Mouse (Mus musculus): ENCODE results near the gene Paqr8.
A peak's percentile ranks its signal among the peaks of the same experiment; 100 is the strongest.

The Paqr8 gene

DNA sequence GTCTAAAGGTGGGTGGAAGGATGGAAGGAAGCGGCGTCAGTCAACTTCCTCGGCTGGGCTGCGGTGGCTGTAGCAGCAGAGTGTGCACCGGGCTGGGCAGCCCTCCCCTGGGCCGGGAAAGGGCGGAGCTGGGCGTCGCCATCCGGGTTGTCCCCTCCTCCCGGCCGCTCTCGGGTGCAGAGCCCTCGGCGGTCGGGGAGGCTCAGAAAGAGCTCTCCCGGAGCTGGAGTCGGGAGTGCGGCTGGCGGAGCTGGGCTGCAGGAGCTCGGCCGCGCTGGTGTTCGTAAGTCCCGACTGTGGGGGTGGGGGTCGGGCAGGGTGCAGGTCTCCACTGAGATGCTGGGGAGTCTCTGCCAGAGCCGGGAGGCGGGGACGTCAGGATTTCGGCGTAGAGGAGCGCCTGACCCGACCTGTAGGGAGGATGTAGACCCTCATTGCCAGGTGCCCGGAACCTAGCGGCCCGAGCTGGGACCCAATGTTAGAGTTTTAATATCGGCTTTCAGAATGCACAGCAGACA lies at the start of gene Paqr8:
Gene Paqr8 (plus strand): TSS at position 203 of the 518 bp plus-strand sequence.
- peak; percentile 79 for DNase-seq

DNA sequence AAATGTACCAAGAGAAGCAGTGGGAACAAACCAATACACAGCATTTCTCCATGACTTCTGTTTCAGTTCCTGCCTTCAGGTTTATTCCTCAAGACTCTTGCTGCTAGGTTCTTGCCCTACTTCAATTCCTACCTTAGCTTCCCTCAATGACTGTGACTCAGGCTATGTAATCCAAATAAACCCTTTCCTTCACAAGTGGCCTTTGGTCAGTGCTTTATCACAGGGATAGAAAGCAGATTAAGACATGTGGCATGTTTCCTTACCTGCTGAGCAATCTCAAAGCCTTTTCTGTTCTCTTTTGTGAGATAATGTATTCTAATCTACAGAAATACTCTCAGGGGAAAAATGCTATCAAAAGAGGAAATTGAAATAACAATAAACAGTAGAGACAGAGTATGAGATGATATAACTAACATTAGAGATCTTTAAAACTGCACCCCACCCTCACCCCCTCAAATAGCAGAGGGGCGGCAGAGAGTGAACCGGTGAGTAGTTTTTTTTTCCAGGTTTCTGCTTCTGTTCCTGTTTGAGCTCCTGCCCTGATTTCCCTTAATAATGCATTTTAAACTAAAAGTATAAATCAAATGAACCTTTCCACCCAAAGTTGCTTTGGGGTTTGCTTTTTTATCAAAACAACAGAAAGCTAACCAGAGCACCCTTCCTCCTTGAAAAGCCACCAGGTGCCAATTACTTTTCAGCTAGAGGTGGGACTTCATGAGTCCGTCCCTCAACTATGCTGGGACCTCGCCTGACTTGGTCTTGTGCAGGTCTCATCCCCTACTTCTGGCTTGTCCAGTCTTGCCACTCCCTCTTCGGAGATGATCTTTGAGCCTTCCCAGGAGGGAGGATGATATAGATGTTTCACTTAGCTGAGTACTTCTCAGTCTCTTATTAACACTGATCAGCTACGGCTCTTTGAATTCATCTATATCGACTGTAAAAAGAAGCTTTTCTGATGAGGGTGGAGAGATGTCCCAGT lies 33.2 kb upstream of the Paqr8 start:
- DNase-seq, result no peak

DNA sequence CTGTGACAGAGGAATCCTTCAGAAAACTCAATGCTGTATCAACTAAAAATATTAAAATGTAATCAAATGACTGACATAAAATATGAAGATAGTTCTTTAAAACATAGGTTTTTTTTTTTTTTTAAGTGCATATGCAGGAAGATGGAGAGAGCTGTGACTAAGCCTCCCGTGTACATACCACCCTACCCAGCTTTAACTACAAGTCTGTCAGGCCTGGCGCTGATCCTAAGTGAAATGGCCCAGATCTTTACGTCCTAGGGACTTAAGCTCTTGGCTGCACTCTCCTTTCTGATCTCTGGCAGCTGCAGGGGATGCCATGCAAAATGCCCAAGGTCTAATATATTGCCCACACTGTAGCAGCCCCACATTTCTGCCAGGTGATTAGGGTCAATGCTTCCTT lies 29.6 kb upstream of the Paqr8 start:
- no peak for DNase-seq

DNA sequence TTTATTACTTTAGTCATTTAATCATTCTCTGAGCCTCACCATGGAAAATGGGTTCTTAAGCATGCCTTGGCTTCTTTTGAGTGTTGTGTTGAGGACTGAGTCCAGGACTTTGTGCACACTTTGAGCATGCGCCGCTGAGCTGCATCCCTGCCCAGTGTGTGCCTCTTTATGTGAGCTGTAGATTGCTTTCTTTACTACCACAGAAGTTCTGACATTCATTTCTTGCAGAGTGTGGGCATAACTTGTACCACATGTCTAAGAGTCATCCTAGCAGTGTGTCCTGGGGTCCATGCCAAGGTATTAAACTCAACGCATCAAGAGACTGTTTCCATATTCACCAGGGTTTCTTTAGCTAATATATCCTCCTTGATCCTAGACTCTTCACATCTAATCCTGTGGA lies 28.5 kb upstream of the Paqr8 start:
- no peak for DNase-seq

DNA sequence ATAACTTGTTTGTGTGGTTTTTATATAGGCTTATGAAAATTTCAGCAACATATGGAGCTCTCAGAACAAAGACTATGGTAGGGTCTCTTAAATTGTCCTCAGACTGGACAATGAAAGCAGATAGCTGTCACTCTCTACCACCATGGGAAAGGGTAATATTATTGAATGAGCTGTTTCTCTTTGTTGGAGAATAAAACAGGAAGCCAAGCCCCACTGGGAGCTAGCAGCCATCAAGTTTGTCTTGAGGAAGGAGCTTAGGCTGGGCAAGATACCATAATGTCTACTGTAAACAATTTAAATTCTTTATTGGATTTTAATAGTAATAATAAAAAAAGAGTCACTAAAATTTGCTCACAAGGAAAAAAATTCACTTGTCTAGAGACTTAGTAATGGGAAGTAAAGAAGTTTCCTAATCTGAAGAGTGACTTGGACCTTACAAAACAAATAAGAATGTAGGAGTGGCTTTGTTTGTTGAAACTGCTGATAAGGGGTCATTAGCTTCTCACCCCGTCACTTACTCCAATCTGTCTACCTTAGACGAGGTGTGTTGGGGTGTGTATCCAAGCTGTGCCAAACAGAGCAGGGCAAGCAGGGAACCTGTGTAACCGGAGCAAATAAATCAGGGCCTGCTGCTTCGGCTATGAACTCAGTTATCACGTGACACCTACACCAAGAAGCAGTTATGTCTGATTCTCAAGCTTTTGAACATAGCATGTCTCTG lies 26.8 kb upstream of the Paqr8 start:
- DNase-seq, result no peak

DNA sequence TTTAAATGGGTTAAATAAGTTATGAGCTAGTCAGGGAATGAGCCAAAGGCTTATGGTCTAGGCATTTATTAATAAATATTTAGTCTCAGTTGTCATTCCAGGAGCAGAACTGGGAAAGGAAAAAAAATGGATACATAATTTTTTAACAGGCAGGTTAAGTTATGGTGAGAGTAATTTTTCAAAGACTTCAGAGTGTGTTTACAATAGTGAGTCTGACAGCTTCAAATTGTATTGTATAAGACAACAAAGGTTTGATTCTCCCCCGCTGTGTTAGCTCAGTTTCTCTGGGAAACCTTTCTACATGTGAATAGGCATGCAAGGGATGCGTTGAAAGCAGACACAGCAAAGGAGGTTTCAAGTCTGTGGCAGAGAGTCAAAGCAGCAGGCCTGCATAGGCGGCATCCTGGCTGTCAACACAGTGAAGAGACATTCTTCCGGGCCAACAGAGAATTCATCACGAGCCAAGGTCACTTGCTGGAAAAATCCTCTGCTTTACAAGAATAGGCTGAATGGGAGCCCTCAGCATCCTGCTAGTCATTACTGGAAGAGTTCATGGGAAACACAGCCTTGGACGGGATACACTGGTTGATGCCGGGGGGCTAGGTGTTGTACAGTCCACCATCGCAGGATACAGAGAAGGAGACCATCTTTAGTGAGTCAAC lies 23.0 kb upstream of the Paqr8 start:
- DNase-seq, result no peak

DNA sequence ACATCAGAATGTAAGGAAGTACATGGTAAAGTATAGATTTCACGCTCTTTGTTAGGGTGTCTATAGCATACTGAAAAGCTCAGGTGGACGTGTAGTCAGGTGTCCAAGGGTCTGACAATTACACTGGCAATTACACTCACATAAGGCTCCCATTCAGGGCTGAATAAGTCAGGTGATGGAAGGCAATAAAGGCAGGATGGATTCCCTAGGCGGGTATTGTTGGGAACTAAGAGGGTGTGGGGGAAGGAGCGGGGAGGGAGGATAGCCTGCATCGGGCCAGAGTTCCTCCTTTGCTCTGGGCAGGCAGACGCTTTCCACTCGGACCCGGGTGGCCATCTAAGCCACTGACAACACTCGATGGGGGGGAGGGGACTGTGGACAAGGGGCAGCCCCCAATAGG lies 22.4 kb upstream of the Paqr8 start:
- DNase-seq, result no peak

DNA sequence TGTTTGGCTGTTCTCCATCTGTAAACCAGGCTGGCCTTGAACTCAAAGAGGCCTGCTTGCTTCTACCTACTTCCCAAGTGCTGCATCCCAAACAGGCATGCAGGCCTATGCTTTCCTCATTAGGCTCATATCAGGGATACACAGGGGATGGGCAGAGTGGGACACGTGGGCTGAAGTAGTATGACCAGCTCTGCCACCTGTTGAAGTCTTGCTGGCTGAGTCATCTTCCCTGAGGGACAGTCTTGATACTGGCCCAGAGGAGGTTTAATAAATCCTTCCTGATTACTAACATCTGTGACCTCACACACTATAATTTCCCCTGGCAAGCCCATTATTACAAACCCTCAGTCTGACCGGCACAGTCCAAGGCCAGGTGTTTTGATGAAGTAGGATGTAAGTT lies 19.5 kb upstream of the Paqr8 start:
- no peak for DNase-seq

DNA sequence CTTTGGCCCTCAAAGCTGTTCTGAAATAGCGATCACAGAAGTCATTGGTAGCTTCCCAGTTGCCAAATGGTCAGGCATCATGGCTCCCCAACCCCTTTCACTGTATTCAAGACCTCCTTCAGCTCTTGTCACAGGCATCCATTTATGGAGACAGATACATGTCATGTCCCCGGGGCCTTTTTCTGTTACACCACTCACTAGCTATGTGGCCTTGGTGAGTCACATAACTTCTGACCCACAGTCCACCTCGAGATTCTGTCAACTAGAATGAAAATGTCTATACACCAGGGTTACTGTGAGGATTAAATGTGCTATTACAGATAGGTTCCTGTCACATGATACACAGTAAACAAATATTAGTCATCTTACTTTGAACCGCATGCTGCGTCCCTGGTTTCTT lies 17.9 kb upstream of the Paqr8 start:
- DNase-seq, result no peak

DNA sequence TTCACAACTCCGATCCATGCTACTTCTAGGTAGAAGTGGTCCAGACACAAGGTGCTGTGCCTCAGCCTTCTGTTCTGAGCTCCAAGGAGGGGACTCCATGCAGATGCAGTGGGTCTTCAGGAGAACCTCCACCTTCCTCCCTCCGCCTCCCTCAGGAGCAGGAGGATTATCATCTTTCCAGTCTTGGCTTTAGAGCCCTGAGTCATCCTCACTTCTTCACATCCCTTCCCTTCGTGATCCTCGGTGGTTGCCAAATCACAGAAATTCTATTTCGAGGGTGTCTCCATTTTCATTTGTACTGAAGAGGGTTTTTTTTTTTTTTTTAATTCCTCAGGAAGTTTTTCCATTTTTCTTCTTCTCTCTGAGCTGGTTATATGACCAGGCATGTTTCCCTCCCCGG lies 16.3 kb upstream of the Paqr8 start:
- no peak for DNase-seq

DNA sequence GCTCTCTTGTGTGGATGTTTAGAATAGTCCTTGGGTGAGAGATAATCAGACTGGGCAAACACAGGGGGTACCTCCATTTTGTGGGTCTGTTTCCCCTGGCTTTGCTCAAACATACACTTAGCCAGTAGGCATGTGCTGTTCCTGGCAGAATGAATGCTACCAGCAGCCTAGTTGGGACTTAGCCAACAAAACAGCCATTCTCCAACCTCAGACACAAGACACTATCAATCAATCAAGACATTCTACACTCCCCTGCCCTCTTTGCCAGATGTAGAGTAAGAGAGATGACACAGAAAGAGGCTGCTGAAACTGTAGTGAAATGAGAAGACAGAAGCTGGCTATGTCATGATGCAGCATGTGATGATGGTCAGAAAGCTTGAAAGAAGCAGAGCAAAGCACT lies 13.1 kb upstream of the Paqr8 start:
- no peak for DNase-seq

DNA sequence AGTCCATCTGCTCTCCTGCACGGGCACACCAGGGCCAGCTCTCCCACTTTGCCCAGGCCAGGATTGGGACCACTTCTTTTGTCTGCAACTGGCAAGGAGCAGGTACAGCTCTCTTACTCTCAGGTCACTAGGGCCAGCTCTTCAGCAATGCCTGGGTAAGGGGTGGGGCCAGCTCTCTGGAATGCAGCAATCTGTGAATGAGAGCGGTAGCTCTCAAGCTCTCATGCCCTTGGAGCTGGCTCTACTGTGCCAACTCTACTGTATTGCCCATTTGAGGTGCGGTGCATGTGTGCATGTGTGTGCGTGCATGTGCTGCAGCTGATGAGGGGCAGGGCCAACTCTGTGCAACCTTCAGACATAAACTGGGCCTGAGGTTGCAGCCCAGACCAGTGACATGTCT lies 11.0 kb upstream of the Paqr8 start:
- no peak for DNase-seq

DNA sequence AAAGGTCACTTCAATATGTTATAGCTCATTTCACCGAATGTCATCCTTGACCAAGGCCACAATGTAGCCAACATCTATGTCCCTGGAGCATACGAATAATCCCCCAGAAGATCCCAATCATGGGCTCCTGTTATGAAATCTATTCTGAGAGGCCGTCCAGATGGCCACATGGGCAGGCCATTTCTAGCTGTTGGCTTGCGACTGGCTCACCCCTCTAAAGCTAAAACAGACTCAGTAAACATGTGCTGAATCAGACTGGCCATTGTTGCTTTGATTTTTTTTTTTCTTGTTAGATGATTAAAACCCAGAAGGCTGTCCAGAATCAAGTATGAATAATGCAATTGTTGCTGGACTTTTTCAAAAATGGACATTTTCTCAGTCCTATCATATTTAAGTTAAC lies 7.3 kb upstream of the Paqr8 start:
- DNase-seq, result no peak

DNA sequence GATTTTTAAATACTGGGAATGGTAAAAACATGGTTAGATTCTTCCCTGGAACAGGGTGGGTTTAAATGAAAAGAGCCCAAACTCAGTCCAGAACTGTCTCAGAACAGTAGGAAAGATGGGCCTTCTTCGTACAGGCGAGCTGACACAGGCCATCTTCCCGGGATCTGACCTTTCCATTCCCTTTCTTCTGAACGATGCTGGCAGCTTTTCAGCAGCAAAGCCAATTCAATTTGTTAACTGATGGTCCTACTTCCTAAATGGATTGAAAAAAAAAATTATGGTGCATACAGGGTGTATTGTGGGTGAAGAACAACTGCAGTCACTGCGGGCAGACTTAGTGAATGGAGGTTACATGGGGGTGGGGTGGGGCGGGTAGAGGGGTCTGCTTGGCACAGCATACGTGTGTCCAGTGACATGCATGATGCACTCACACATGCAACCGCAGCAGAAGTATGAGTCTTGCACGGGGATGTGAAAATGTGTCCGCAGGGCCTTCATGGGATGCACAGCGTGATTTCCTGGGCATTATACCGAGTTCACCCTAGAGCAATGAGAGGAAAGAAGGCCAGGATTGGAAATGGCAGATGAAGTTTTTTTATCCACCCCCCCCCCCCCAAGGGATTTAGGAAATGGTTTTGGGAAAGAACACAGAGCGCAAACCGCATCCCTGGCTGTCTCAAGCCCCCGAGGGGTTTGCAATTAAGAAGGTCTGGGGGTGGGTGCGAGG lies 566 bp upstream of the Paqr8 start:
- DNase-seq, result peak; percentile 3

DNA sequence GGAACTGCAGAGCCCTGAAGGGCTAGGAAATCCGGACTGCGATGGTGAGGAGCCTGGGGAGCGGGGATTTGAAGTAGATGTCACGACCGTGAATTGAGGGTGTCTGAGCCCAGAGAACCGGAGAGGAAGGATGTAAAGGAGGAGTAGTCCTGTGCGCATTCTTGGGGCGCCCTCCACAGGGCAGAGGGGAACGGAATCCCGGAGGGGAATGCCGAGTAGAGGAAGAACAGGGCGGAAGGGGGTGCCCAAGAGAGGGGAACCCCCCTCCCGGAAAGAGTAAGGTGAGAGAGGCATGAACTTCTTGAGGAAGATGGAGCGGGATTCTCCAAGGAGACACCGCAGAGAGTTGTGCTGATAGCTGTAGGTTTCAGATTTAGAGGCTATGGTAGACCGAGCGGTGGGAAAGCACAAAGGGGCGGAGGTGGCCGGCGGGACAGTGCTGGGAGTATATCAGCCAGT lies 564 bp downstream of the Paqr8 start:
- DNase-seq, result peak; percentile 38

DNA sequence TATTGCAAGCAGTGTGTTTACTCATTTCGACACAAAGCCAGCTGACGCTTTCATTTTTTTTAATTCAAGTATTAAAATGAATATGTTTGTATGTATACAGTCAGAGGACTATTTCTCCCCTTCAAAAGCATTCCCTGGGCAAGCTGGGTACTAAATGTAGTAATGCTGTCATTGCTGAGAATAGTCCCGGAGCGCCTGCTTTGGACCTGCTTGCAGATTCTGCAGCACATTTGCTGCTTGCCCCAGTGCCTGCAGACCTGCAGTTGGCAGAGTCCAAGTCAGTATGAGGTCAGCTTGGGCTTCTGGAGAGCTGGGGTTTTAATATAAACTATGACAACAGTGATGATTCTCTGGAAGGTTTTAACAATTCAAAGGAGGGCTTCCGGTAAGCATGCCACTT lies 2.7 kb downstream of the Paqr8 start:
- no peak for DNase-seq

DNA sequence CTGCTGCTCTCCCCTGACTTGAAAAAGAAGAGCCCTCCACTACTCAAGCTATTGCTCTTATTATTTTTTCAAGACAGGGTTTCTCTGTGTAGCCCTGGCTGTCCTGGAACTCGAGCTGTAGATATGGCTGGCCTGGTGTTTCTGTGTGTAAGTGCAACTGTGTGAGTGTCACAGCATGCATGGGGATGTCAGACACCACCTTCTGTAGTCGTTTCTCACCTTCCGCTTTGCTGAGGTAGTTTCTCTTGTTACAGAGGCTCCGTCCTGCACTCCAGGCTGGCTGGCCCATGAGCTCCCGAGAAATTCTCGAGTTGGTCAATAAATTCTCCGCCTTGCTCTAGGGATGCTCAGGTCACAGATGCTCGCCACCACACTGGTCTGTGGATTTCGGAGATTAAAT lies 8.0 kb downstream of the Paqr8 start:
- no peak for DNase-seq

DNA sequence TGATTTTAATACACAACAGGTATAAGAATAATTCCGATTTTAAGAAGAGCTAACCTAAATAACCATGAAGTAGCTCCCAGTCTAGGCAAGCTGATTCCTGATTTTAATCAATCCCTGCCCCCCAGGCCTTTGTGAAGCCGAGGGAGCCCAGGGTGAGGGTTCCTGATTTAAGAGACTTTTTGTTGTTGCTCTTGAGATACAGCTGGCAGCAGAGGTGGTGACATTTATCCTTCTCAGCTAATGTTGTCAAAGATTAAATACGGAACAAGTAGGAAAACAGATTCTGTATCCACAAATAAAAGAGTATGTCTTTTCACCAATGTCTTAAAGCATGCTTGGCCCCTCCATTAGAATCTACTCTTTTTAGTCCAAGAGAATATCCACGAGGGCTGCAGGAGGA lies 9.9 kb downstream of the Paqr8 start:
- no peak for DNase-seq

DNA sequence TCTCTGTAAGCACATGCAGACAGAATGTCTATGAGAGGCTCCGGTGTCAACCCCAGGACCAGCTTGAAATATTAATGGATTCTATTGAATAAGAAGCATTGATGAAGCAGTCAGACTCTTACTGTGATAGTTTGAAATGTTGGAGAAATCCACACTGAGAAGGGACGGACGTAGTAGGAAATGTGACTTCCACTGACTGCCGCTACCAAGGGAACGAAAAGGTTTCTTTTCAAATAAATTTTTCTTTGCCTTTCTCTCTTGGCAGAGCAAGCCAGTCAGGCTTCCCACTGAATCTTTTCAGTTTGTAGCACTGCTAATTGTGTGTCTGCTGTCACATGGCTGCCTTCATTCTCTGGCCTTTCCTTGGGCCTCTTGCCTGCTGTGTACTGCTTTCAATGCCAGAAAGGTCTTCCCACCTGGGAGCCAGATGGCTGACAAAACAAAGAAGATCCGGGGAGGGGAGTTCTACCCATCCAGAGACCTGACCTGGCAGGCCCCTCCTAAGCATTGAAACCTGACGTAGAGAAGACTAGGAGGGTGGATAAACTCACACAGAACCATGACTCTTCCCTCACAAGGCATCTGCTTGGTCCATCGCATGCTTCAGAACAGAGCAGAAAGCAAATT lies 15.2 kb downstream of the Paqr8 start:
- DNase-seq, result no peak

DNA sequence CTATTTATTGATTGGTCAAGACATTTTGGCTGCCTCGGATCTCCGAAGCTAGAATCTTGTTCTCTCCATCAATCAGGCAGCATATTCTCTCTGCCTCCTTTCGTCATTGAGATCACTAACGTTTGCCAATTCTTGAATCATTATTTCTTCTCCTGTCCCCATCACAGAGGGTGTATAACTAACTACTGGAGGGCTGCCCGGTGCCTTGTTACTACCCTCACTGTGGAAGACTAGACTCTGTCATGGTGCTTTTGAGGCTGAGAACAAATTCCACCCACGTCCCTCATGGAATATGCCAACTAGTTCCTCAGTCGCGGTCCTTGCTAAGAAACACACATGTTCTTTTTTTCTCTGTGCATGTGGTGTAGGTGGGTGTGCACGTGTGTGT lies 15.7 kb downstream of the Paqr8 start:
- DNase-seq, result no peak

DNA sequence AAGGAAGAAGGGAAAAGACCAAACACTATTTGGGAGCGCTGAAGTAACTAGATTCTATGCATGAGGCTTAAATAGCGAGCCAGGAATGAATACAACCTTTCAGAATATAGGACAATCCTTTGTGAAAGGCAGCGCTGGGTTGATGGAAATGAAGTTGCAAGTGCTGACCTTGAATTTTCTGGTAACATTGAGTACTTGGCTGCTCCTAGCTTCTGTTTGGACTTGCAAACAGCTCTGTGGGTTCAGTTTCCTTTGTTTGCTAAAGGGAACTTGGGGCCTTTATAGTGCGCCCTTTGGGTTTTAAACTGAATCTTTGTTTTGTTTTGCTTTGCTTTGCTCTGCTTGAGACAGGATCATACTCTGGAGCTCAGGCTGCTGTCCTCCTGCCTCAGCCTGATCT lies 18.1 kb downstream of the Paqr8 start:
- no peak for DNase-seq

DNA sequence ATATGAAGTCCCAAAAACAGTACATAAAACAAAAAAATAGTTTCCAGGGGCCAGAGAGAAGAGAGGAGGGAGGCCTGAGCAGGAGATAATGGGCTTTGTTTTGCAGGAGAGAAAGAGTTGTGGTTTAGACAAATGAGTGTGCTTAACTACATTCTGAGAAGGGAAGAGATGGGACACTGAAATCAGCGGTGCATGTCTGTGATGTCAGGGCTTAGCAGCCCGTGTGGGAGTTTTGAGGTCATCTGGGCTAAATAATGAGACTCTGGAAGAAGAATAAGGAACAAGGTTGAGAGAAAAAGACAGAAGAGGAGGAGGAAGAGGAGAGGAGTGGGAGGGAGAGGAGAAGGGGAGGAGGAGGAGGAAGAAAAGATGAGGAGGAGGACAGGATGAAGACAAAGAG lies 21.7 kb downstream of the Paqr8 start:
- no peak for DNase-seq
